Mouse (Mus musculus) kidney, adult 2 months (tissue): Measurements from ENCODE around the gene Prrc2a. TPM values are rescaled to one million over a fixed set of nuclear protein-coding genes. Genes with fewer than 3 reads are reported as not detected.
A peak's percentile ranks its signal among the peaks of the same experiment; 100 is the strongest.

Experiments
- DNase-seq: peaks from one replicate; pipeline ENCODE4 v3.0.0; 2021
- H3K27ac ChIP-seq: fragments of 200-500 bp; 2 replicates; pipeline ENCODE4 v1.5.1; 2012; ENCODE audit warnings: low read depth, low read length, control low read depth, inconsistent platforms; ENCODE audit not compliant: insufficient read depth
- H3K27me3 ChIP-seq: fragments of 200-500 bp; replicated peaks from 2 replicates; pipeline ENCODE4 v1.6.1; 2012; ENCODE audit warnings: mild to moderate bottlenecking, moderate library complexity, low read length, inconsistent platforms; ENCODE audit not compliant: control insufficient read depth, insufficient read depth
- H3K36me3 ChIP-seq: fragments of 200-500 bp; 2 replicates; pipeline ENCODE4 v1.6.1; 2012; ENCODE audit warnings: mild to moderate bottlenecking, moderate library complexity, low read length, inconsistent platforms; ENCODE audit not compliant: control insufficient read depth, insufficient read depth
- H3K4me1 ChIP-seq: fragments of 200-500 bp; 2 replicates; pipeline ENCODE4 v1.6.1; 2011; ENCODE audit warnings: low read length; ENCODE audit not compliant: control insufficient read depth, insufficient read depth
- H3K4me3 ChIP-seq: fragments of 200-500 bp; 2 replicates; pipeline ENCODE4 v1.5.1; 2011; ENCODE audit warnings: mild to moderate bottlenecking, low read depth, low read length, control low read depth; ENCODE audit not compliant: insufficient read depth
- CTCF ChIP-seq: fragments of 200-500 bp; conservative IDR thresholded peaks from 2 replicates; pipeline ENCODE4 v1.5.1; 2011; ENCODE audit warnings: low read depth, mild to moderate bottlenecking, control low read depth, low read length, moderate library complexity, mixed read lengths; ENCODE audit not compliant: insufficient read depth, insufficient read length
- POLR2A ChIP-seq: fragments of 200-500 bp; IDR thresholded peaks from one replicate; pipeline ENCODE4 v1.6.1; 2011; ENCODE audit warnings: low read depth, low read length, control low read depth
- WGBS: fragments of 180-500 bp; shearing (Covaris S2); methylation state at CpG from one replicate; pipeline ENCODE4 v1.1.7; 2018; 5-methylcytosine and 5-hydroxymethylcytosine counted together
- polyA plus RNA-seq: library from polyadenylated mRNA; depleted of rRNA; stranded (reverse); fragments of >200 nt; gene quantifications from 2 replicates; pipeline ENCODE4 v1.2.3, GENCODE M21; 2012; rRNA removed

Prrc2a gene
- polyA plus RNA-seq, 1 experiment, result 237 TPM

DNA sequence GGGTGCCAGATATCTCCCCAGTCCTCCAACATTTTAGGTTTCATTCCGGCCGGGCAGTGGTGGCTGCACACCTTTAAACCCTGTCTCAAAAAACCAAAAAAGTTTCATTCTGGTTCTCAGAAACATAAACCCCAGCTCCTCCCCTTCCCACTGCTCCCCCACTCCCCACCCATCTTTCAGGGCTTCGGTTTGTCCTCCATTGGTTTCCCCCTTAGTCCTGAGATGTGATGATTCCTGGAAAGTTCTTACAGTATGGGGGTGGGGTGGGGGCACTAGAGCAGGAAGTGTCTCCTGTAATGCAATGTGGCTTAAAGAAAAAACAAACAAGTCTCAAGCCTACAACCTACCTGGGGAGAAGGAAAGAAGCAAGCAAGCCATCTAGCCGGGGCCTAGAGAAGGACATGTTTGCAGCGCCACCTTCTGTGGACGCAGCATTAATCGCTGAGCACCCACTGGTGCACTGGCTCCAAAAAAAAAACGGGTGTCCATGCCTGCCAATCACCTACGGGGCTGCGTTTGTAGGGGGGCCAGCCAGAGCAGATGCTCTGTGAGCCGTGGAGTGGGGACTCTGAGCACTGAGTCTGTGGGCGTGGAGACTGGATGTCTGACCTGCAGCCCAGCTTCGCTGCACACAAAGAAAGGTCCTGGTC is 58.8 kb downstream of the Prrc2a start:
- WGBS, result 24% methylated on average over 13 of the region's 13 CpGs
- TF ChIP-seq CTCF (peak; percentile 64), POLR2A (no peak)
- H3K36me3 ChIP-seq, result no peaks in the 10 kb centered on the region
- H3K27me3 ChIP-seq, result no peaks in the 10 kb centered on the region
- H3K27ac ChIP-seq, result no peak overlapping the region
- no peak overlapping the region for H3K4me3 ChIP-seq
- peak; percentile 54 for DNase-seq
- H3K4me1 ChIP-seq, result peaks cover 4% of the 10 kb centered on the region; the same call in 1 of the 2 replicates

- Histone ChIP-seq H3K27ac (no peak overlapping the region), H3K4me1 (peaks cover 4% of the 10 kb centered on the region; the same call in 1 of the 2 replicates), H3K4me3 (no peak overlapping the region), H3K36me3 (no peaks in the 10 kb centered on the region), H3K27me3 (no peaks in the 10 kb centered on the region)
- no peak for TF ChIP-seq POLR2A
- TF ChIP-seq CTCF, result no peak
- DNase-seq, result no peak
- 78% methylated on average over 6 of the region's 6 CpGs for WGBS
Measured at GRCm38 (mm10) chr17:35104754-35105153, 59.9 kb downstream of the Prrc2a start.

DNA sequence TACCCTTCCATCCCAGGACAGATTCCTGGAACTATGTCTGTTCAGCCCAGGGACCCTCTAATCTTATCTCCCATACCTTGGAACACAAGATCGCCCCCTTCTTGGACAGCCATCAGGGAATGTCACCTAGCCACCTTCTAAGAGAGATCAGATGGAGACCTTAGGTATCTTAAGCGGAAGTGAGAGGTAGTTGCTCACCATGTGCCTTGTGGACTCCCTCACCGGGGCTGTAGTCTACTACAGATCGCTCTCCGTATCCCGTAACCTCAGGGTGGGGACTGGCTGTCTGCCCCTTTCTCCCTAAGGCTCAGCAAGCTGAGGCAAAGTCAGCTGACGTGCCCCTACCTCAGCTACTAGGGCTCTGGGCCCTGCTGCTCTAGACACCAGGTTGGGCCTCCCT is 60.6 kb downstream of the Prrc2a start:
- DNase-seq, result no peak
- H3K36me3 ChIP-seq, result no peaks in the 10 kb centered on the region
- no peak overlapping the region for H3K4me3 ChIP-seq
- H3K4me1 ChIP-seq, result peaks cover 4% of the 10 kb centered on the region; the same call in 1 of the 2 replicates
- no peaks in the 10 kb centered on the region for H3K27me3 ChIP-seq
- TF ChIP-seq POLR2A (no peak), CTCF (no peak)
- no peak overlapping the region for H3K27ac ChIP-seq
- WGBS, result 94% methylated on average over 7 of the region's 7 CpGs

DNA sequence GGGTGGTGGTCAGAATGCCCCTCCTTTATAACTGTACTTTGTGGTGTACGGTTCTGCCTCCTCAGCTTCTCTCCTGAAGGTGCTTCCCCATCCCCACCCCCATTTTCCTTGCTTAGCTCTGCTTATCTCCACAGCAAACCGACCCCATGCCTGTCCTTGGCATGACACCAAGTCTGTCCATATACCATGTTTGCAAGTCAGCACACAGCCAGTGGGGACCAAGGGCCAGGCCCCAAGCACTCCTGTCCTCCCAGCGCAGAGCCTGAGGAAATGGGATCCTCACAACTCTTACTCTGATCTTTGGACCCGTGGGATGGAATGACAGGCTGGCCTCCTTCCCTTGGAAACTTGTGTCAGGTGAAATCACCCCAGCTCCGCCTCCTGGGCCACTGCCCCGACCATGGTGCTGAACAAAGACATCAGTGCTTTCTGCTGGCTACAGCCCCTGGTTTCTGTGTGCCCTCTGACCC is 61.4 kb downstream of the Prrc2a start:
- H3K27ac ChIP-seq, result peak overlapping the region; percentile 26
- 32% methylated on average over 6 of the region's 6 CpGs for WGBS

GRCm38 (mm10) chr17:35102299-35102698 is 62.4 kb downstream of the Prrc2a start:
- Histone ChIP-seq H3K4me1 (peaks cover 4% of the 10 kb centered on the region; the same call in 1 of the 2 replicates), H3K4me3 (no peak overlapping the region), H3K27ac (no peak overlapping the region), H3K27me3 (no peaks in the 10 kb centered on the region), H3K36me3 (no peaks in the 10 kb centered on the region)
- TF ChIP-seq CTCF (no peak), POLR2A (no peak)
- no peak for DNase-seq
- 67% methylated on average over 8 of the region's 8 CpGs for WGBS

More for the DNA sequence above, 61.4 kb downstream of the Prrc2a start:
- peaks cover 4% of the 10 kb centered on the region; the same call in 1 of the 2 replicates for H3K4me1 ChIP-seq
- TF ChIP-seq CTCF (no peak), POLR2A (no peak)
- peak; percentile 90 for DNase-seq
- no peaks in the 10 kb centered on the region for H3K36me3 ChIP-seq
- no peak overlapping the region for H3K4me3 ChIP-seq
- H3K27me3 ChIP-seq, result no peaks in the 10 kb centered on the region

GRCm38 (mm10) chr17:35101161-35101560 is 63.5 kb downstream of the Prrc2a start:
- Histone ChIP-seq H3K4me1 (peaks cover 4% of the 10 kb centered on the region; the same call in 1 of the 2 replicates), H3K27me3 (no peaks in the 10 kb centered on the region), H3K4me3 (no peak overlapping the region), H3K27ac (no peak overlapping the region), H3K36me3 (no peaks in the 10 kb centered on the region; the same call in 1 of the 2 replicates)
- WGBS, result 68% methylated on average over 11 of the region's 11 CpGs
- DNase-seq, result no peak
- TF ChIP-seq CTCF, result no peak
- TF ChIP-seq POLR2A, result no peak

GRCm38 (mm10) chr17:35100196-35100765 is 64.4 kb downstream of the Prrc2a start:
- Histone ChIP-seq H3K27me3 (no peaks in the 10 kb centered on the region), H3K36me3 (no peaks in the 10 kb centered on the region; the same call in 1 of the 2 replicates), H3K4me3 (no peak overlapping the region), H3K27ac (no peak overlapping the region), H3K4me1 (peaks cover 4% of the 10 kb centered on the region; the same call in 1 of the 2 replicates)
- DNase-seq, result no peak
- 60% methylated on average over 10 of the region's 10 CpGs for WGBS
- TF ChIP-seq CTCF (no peak), POLR2A (no peak)

Other genes starting within 250 kb of the Prrc2a start
- gene Neu1, start 233.6 kb downstream of the Prrc2a start, polyA plus RNA-seq, result 448 and 498 TPM in 2 replicates
- 38.8 and 56.5 TPM in 2 replicates for gene Hspa1b, start 205.7 kb downstream of the Prrc2a start, polyA plus RNA-seq
- gene Gm20481, start 195.0 kb downstream of the Prrc2a start, polyA plus RNA-seq, result not detected in 2 replicates
- gene Hspa1a, start 192.7 kb downstream of the Prrc2a start, polyA plus RNA-seq, result 23.4 and 31.5 TPM in 2 replicates
- gene Hspa1l, start 192.2 kb downstream of the Prrc2a start, polyA plus RNA-seq, result 0.33 and 0.58 TPM in 2 replicates
- 70.2 and 88.2 TPM in 2 replicates for gene Lsm2, start 183.0 kb downstream of the Prrc2a start, polyA plus RNA-seq
- gene Vars, start 163.9 kb downstream of the Prrc2a start, polyA plus RNA-seq, result 52.5 and 64.5 TPM in 2 replicates
- 0.80 and 0.89 TPM in 2 replicates for gene Vwa7, start 148.3 kb downstream of the Prrc2a start, polyA plus RNA-seq
- 0.69 and 0.77 TPM in 2 replicates for gene Sapcd1, start 136.9 kb downstream of the Prrc2a start, polyA plus RNA-seq
- 1.6 and 2.4 TPM in 2 replicates for gene Msh5, start 118.2 kb downstream of the Prrc2a start, polyA plus RNA-seq
- 105 and 117 TPM in 2 replicates for gene Clic1, start 114.9 kb downstream of the Prrc2a start, polyA plus RNA-seq
- 37.7 and 41.0 TPM in 2 replicates for gene Ddah2, start 105.9 kb downstream of the Prrc2a start, polyA plus RNA-seq
- gene Ly6g6c, start 99.5 kb downstream of the Prrc2a start, polyA plus RNA-seq, result 0.13 and 0.16 TPM in 2 replicates
- 0.46 and 0.66 TPM in 2 replicates for gene Mpig6b, start 98.7 kb downstream of the Prrc2a start, polyA plus RNA-seq
- 2.1 and 2.5 TPM in 2 replicates for gene Ly6g6e, start 88.0 kb downstream of the Prrc2a start, polyA plus RNA-seq
- gene Ly6g6d, start 86.8 kb downstream of the Prrc2a start, polyA plus RNA-seq, result 8.1 and 8.9 TPM in 2 replicates
- gene Ly6g6f, start 79.3 kb downstream of the Prrc2a start, polyA plus RNA-seq, result not detected in 2 replicates
- gene Abhd16a, start 75.6 kb downstream of the Prrc2a start, polyA plus RNA-seq, result 156 and 217 TPM in 2 replicates
- gene Ly6g5c, start 56.6 kb downstream of the Prrc2a start, polyA plus RNA-seq, result not detected in 2 replicates
- 0.81 and 1.0 TPM in 2 replicates for gene Ly6g5b, start 49.5 kb downstream of the Prrc2a start, polyA plus RNA-seq
- 15.1 and 15.5 TPM in 2 replicates for gene Gpank1, start 43.4 kb downstream of the Prrc2a start, polyA plus RNA-seq
- gene Csnk2b, start 42.8 kb downstream of the Prrc2a start, polyA plus RNA-seq, result 434 and 474 TPM in 2 replicates
- gene D17H6S53E, start 38.5 kb downstream of the Prrc2a start, polyA plus RNA-seq, result 10.7 and 12.9 TPM in 2 replicates
- gene Apom, start 32.8 kb downstream of the Prrc2a start, polyA plus RNA-seq, result 138 and 157 TPM in 2 replicates
- 145 and 160 TPM in 2 replicates for gene Bag6, start 29.7 kb downstream of the Prrc2a start, polyA plus RNA-seq
- gene Aif1, start 11.2 kb upstream of the Prrc2a start, polyA plus RNA-seq, result 0.65 and 2.6 TPM in 2 replicates
- 9.4 and 17.7 TPM in 2 replicates for gene Lst1, start 23.5 kb upstream of the Prrc2a start, polyA plus RNA-seq
- 2.5 and 20.9 TPM in 2 replicates for gene Ltb, start 29.5 kb upstream of the Prrc2a start, polyA plus RNA-seq
- 0.64 and 0.94 TPM in 2 replicates for gene Tnf, start 37.1 kb upstream of the Prrc2a start, polyA plus RNA-seq
- gene Lta, start 40.5 kb upstream of the Prrc2a start, polyA plus RNA-seq, result 0.08 and 1.1 TPM in 2 replicates
- not detected in 2 replicates for gene Gm16181, start 55.9 kb upstream of the Prrc2a start, polyA plus RNA-seq
- gene Atp6v1g2, start 68.8 kb upstream of the Prrc2a start, polyA plus RNA-seq, result 6.6 and 6.7 TPM in 2 replicates
- 11.5 and 11.7 TPM in 2 replicates for gene Nfkbil1, start 70.9 kb upstream of the Prrc2a start, polyA plus RNA-seq
- gene Ddx39b, start 76.8 kb upstream of the Prrc2a start, polyA plus RNA-seq, result 203 and 206 TPM in 2 replicates
- gene H2-D1, start 97.8 kb upstream of the Prrc2a start, polyA plus RNA-seq, result 340 and 351 TPM in 2 replicates
- 0.03 TPM in 1 of 2 replicates, not detected in the other for gene H2-Q1, start 155.5 kb upstream of the Prrc2a start, polyA plus RNA-seq
- gene H2-Q2, start 177.3 kb upstream of the Prrc2a start, polyA plus RNA-seq, result 2.1 and 2.4 TPM in 2 replicates
- 48.1 and 55.9 TPM in 2 replicates for gene H2-Q4, start 214.7 kb upstream of the Prrc2a start, polyA plus RNA-seq